Mouse (Mus musculus): ENCODE measurements around the gene Zyg11a.

DNA sequence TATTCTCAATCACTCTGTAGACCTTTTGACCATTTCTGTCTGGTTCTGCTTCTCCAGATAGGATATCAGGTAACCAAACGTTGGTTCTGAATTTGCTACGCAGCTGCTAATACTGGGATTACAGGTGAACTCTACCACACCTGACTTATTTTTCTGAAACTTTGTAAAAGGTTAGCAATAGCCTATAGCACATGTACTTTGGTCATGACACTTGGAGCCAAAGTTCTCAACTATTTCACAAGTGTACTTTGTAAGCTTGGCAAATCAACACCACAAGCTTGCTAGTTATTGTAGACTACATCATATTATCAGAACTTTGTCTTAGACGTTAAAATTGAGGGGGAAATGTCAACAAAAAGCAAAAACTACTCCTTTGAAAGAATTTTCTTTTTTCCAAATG is 15.8 kb upstream of the Zyg11a start:
- TF ChIP-seq POLR2A (IDR thresholded peaks at IDR 0.05; ENCODE audit: insufficient read depth, low read length) (no peak), EP300 (IDR thresholded peaks at IDR 0.05; ENCODE audit: insufficient read depth, low read depth, low read length) (no peak)

Measured in ES-Bruce4 (cell line).